Comparison of ENCODE assay signal across 10 mouse cellular contexts in genomic region chr9:41378627-41379231, GRCm38 (mm10).
DNase-seq lines count a peak whose midpoint lies in the region; ATAC-seq lines count a peak whose summit lies in the region.
"Had no signal": no experiment of that assay in that cellular context is flagged by ENCODE, and none has a peak within 500 bp of the region (broad histone marks: within the 10 kb centered on the region; RNA-seq: fewer than 3 reads in every experiment).

No protein-coding gene starts in this region.

- H3K4me1 ChIP-seq in forebrain, embryonic 15.5 days: peaks cover 43% of the 10 kb centered on the region
- peaks cover 88% of the 10 kb centered on the region for H3K4me1 ChIP-seq in midbrain, embryonic 13.5 days (replicated peaks)
- H3K4me1 ChIP-seq in liver, embryonic 11.5 days (replicated peaks; ENCODE audit: control insufficient read depth, insufficient read depth, low read length): no peaks in the 10 kb centered on the region

- H3K9ac ChIP-seq in forebrain, embryonic 15.5 days (replicated peaks): peak overlapping the region; percentile 77
- peak overlapping the region; percentile 80 for H3K9ac ChIP-seq in midbrain, embryonic 13.5 days (replicated peaks)
- H3K9ac ChIP-seq in liver, embryonic 11.5 days (ENCODE audit: low read depth, low read length): no peak overlapping the region

- peak overlapping the region; percentile 99 for H3K27ac ChIP-seq in forebrain, embryonic 15.5 days (replicated peaks)
- peak overlapping the region; percentile 97 for H3K27ac ChIP-seq in midbrain, embryonic 13.5 days
- H3K27ac ChIP-seq in liver, embryonic 11.5 days (ENCODE audit: low read depth, low read length): no peak overlapping the region

- no peaks in the 10 kb centered on the region for H3K36me3 ChIP-seq in forebrain, embryonic 15.5 days
- H3K36me3 ChIP-seq in midbrain, embryonic 13.5 days: no peaks in the 10 kb centered on the region
- no peaks in the 10 kb centered on the region for H3K36me3 ChIP-seq in liver, embryonic 11.5 days (ENCODE audit: control insufficient read depth, insufficient read depth, low read length)
- H3K36me3 ChIP-seq: heart, embryonic 15.5 days had no signal

- 0 out of 2 replicates have a peak, but pooled peaks have one; percentile 33 for ATAC-seq in forebrain, embryonic 15.5 days (replicated peaks)
- ATAC-seq in midbrain, embryonic 13.5 days: peak; percentile 43; the same call in 1 of the 2 replicates
- ATAC-seq in liver, embryonic 11.5 days (replicated peaks; ENCODE audit: low FRiP score): no peak

- 5% methylated on average over 10 of the region's 10 CpGs for WGBS in forebrain, embryonic 15.5 days
- 6% methylated on average over 10 of the region's 10 CpGs for WGBS in midbrain, embryonic 13.5 days
- WGBS in liver, embryonic 11.5 days: 80% methylated on average over 10 of the region's 10 CpGs

- DNase-seq in frontal cortex, postnatal 36 days (ENCODE audit: low spot score in 2 of 2): peak; percentile 18 to 40
- no peak for DNase-seq in frontal cortex, postnatal 14 days (ENCODE audit: low spot score in 2 of 2)
- peak; percentile 80 for DNase-seq in Muller cell, postnatal 12 days (ENCODE audit: inconsistent ontology term)
- no peak for DNase-seq in liver, embryonic 11.5 days (ENCODE audit: low spot score)
- no peak for DNase-seq in cerebellum, postnatal 4 days (ENCODE audit: low spot score in 2 of 2)
- DNase-seq in gastrocnemius, adult 18-20 months (ENCODE audit: low spot score): no peak
- DNase-seq: cerebellum, postnatal 14 days had no signal

- H3K27me3 ChIP-seq in forebrain, embryonic 15.5 days: no peaks in the 10 kb centered on the region
- no peaks in the 10 kb centered on the region for H3K27me3 ChIP-seq in midbrain, embryonic 13.5 days
- H3K27me3 ChIP-seq in liver, embryonic 11.5 days (replicated peaks; ENCODE audit: control insufficient read depth, insufficient read depth, low read length): no peaks in the 10 kb centered on the region
- H3K27me3 ChIP-seq: heart, embryonic 15.5 days had no signal

- H3K4me2 ChIP-seq in forebrain, embryonic 15.5 days (replicated peaks): peak overlapping the region; percentile 62
- H3K4me2 ChIP-seq in midbrain, embryonic 13.5 days (replicated peaks): peak overlapping the region; percentile 68
- H3K4me2 ChIP-seq in liver, embryonic 11.5 days: no peak overlapping the region

- H3K9me3 ChIP-seq in forebrain, embryonic 15.5 days: no peaks in the 10 kb centered on the region
- no peaks in the 10 kb centered on the region for H3K9me3 ChIP-seq in midbrain, embryonic 13.5 days
- no peaks in the 10 kb centered on the region for H3K9me3 ChIP-seq in liver, embryonic 11.5 days (ENCODE audit: control insufficient read depth, low read length)
- H3K9me3 ChIP-seq: heart, embryonic 15.5 days had no signal

- peak overlapping the region; percentile 48 for H3K4me3 ChIP-seq in forebrain, embryonic 15.5 days
- H3K4me3 ChIP-seq in midbrain, embryonic 13.5 days (replicated peaks): peak overlapping the region; percentile 46
- H3K4me3 ChIP-seq in liver, embryonic 11.5 days (ENCODE audit: low read depth, low read length): no peak overlapping the region

Comparison
In these comparisons a context has a peak if more than half of its experiments do, and no peak if none do; other contexts are left out.
1. DNase-seq: peak in frontal cortex, postnatal 36 days (2 of 2) and Muller cell, postnatal 12 days (single experiment); none in frontal cortex, postnatal 14 days (0 of 2), liver, embryonic 11.5 days (single experiment), cerebellum, postnatal 4 days (0 of 2) and gastrocnemius, adult 18-20 months (single experiment).